Mouse (Mus musculus): Measurements from ENCODE around the gene Gm4788. TPM values are rescaled to one million over a fixed set of nuclear protein-coding genes. Genes with fewer than 3 reads are reported as not detected.
"Not testable (repeated sequence)": the region's sequence is repeated elsewhere in the genome, so short reads cannot be mapped to it uniquely, and the experiment has no call there.

Gm4788 gene
- total RNA-seq (2022): under 1 TPM in 3 of 4 experiments, not detected in 1; 0.13 to 0.34 (median 0.24) TPM

GRCm38 (mm10) chr1:139781143-139781542, at the start of gene Gm4788:
Gene Gm4788, minus strand, starts transcription at chr1:139781243.
- no peak for DNase-seq (ENCODE audit: low spot score)

DNA sequence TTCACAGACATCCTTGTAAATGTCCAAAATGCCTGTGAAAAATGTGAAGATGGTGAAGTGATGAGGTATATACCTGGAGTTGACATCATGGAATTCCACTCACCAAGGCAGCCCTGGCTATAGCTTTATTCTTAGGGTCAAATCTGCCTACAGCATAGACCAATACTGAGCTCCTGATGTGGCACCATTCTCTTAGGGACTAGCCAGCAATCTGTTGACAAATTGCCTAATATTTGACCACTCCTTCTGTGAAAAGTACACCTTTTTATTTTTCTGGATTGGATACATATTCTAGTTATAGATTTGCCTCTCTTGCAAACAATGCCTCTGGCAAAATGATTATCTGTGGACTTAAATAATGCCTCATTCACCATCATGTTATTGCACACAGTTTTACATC, 27.6 kb upstream of the Gm4788 start:
- DNase-seq (ENCODE audit: low spot score): no peak

DNA sequence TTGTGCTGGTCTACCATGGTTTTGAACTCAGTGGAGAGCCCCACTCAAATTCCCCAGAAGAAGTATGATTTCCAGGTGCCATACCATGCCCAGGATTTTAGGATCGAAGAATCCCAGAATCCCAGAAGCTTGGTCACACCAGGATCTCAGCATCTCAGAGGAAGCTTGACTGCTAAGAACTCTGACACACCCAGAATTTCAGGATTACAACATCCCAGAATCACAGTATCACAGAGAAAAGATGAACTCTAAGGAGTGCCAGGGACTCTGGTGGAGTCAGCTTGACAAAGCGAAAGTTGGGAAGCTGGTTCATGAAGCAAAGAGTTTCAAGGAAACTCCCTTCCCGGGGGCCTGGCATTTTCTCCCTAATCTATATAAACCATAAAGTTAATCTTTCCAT, 11.1 kb downstream of the Gm4788 start:
- DNase-seq (ENCODE audit: low spot score): not testable (repeated sequence)

- DNase-seq (ENCODE audit: low spot score): not testable (repeated sequence)
These were observed 64.4 kb downstream of the Gm4788 start for GRCm38 (mm10) chr1:139716681-139717080.

GRCm38 (mm10) chr1:139716249-139716648, 64.8 kb downstream of the Gm4788 start:
- DNase-seq (ENCODE audit: low spot score): not testable (repeated sequence)

- not testable (repeated sequence) for DNase-seq (ENCODE audit: low spot score)
These were observed 131.1 kb downstream of the Gm4788 start for GRCm38 (mm10) chr1:139649921-139650320.

Other genes with a start within 250 kb of the Gm4788 start
- not detected for gene Cfhr1, start 221.0 kb downstream of the Gm4788 start, total RNA-seq (2022)
- gene Cfhr2, start 77.5 kb upstream of the Gm4788 start, total RNA-seq (2022): 1 to 10 TPM; 1.6 to 2.4 (median 1.8) TPM

Measured in heart, adult 8-10 months (tissue).